Mouse (Mus musculus) embryonic fibroblast, embryonic 13.5 days (primary cell): Measurements from ENCODE around the gene Irgm1.

Experiments used
- CTCF ChIP-seq: IDR thresholded peaks from 2 replicates; pipeline ENCODE4 v1.5.1; 2011; ENCODE audit warnings: mild to moderate bottlenecking, control low read depth, low read length, moderate library complexity, borderline replicate concordance; ENCODE audit not compliant: insufficient read depth
- POLR2A ChIP-seq: IDR thresholded peaks from 2 replicates; pipeline ENCODE4 v1.6.1; 2011; ENCODE audit warnings: low read depth, mild to moderate bottlenecking, control low read depth, low read length, moderate library complexity

- TF ChIP-seq CTCF: no peak
- TF ChIP-seq POLR2A: no peak
Observed at GRCm38 (mm10) chr11:48902021-48902420, 30.5 kb upstream of the Irgm1 start, which contains the start of gene Gm5431.
